Mouse (Mus musculus) lung, adult 18-20 months (tissue): ENCODE results near the gene 1700001C19Rik.

Experiments
- DNase-seq, 2 experiments: peaks; one replicate each; pipeline ENCODE4 v3.0.0; 2022; ENCODE audit warnings: mixed read lengths in 2 of 2

Gene 1700001C19Rik

GRCm38 (mm10) chr17:47369087-47369443, 68.1 kb downstream of the 1700001C19Rik start:
- peak in 1 of 2 experiments; percentile 6 for DNase-seq

- DNase-seq: peak; percentile 83 to 90
Measured at GRCm38 (mm10) chr17:47368401-47369086, 68.6 kb downstream of the 1700001C19Rik start, which contains the start of gene Mrps10. Gene Mrps10 (plus strand): TSS chr17:47368887.
